Mouse (Mus musculus): Measurements from ENCODE around the gene Slxl1.
"Not testable (repeated sequence)": the region's sequence is repeated elsewhere in the genome, so short reads cannot be mapped to it uniquely, and the experiment has no call there.

The Slxl1 gene

GRCm38 (mm10) chrX:55226576-55226975 is at the start of gene Slxl1:
Slxl1 (plus strand) TSS chrX:55226876.
- not testable (repeated sequence) for DNase-seq (ENCODE audit: extremely low read depth, insufficient read length, low spot score)

Data from 3134 (cell line).